15 mouse cellular contexts compared by ENCODE assay signal in the genomic region with DNA sequence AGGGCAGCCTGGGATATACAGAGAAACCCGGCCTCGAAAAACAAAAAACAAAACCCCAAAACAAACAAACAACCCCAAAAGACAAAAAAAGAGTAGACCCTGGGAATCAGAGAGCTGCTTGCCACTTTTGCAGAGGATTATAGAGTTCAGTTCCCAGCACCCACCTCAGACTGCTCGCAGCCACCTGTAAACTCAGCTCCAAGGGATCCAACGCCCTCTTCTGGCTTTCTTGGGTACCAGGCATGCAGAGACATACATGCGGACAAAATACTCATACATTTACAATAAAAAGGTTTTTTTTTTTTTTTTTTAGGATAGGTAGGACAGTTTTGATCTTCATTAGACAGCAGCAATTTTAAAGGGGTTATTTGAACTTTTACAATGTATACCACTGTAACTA.
"Had no signal": no experiment of that assay in that cellular context is flagged by ENCODE, and none has a peak within 500 bp of the region (broad histone marks: within the 10 kb centered on the region; RNA-seq: fewer than 3 reads in every experiment).

No protein-coding gene starts in this region.

- H3K27ac ChIP-seq: left cerebral cortex, adult 2 months; limb, embryonic 12.5 days; lung, embryonic 15.5 days; midbrain, embryonic 15.5 days; neural tube, embryonic 12.5 days had no signal

- H3K4me2 ChIP-seq: limb, embryonic 12.5 days; lung, embryonic 15.5 days; midbrain, embryonic 15.5 days; neural tube, embryonic 12.5 days had no signal

- ATAC-seq: intestine, embryonic 16.5 days; midbrain, embryonic 15.5 days had no signal

- H3K9ac ChIP-seq: limb, embryonic 12.5 days; lung, embryonic 15.5 days; midbrain, embryonic 15.5 days; neural tube, embryonic 12.5 days had no signal

- H3K4me3 ChIP-seq: left cerebral cortex, adult 2 months; limb, embryonic 12.5 days; lung, embryonic 15.5 days; midbrain, embryonic 15.5 days; neural tube, embryonic 12.5 days had no signal

- H3K9me3 ChIP-seq: limb, embryonic 12.5 days; lung, embryonic 15.5 days; midbrain, embryonic 15.5 days; neural tube, embryonic 12.5 days had no signal

- H3K27me3 ChIP-seq: limb, embryonic 12.5 days; lung, embryonic 15.5 days; midbrain, embryonic 15.5 days; neural tube, embryonic 12.5 days had no signal

- H3K4me1 ChIP-seq: limb, embryonic 12.5 days; midbrain, embryonic 15.5 days; neural tube, embryonic 12.5 days had no signal

- DNase-seq: kidney, adult 9 months; kidney, postnatal 10 days; kidney, postnatal 4 days; liver; retina, postnatal 1 day; right cerebral cortex, postnatal 4 days; spleen, adult 18-20 months; thymus, adult 2 months; thymus, postnatal 36 days had no signal
